Mouse (Mus musculus) CH12.LX (cell line): ENCODE results near the gene Doc2a. TPM values are rescaled to one million over a fixed set of nuclear protein-coding genes. Genes with fewer than 3 reads are reported as not detected.

Experiments used
- DNase-seq: peaks from one replicate; pipeline ENCODE4 v3.0.0-alpha.2; 2013; ENCODE audit errors: extremely low read depth
- H3K27ac ChIP-seq: 2 replicates; pipeline ENCODE4 v1.5.1; 2012; ENCODE audit warnings: low read depth, mild to moderate bottlenecking, control low read depth, moderate library complexity; ENCODE audit not compliant: insufficient read depth
- H3K27me3 ChIP-seq: replicated peaks from 2 replicates; pipeline ENCODE3; 2012; ENCODE audit warnings: inconsistent platforms
- H3K36me3 ChIP-seq, 2 experiments: replicated peaks in 1 of 2; 2 replicates each; pipeline versions ENCODE3 to v1.6.1; 2012; ENCODE audit warnings: inconsistent platforms in 1 of 2, low read length in 1 of 2, mild to moderate bottlenecking in 1 of 2, mixed read lengths in 1 of 2, moderate library complexity in 1 of 2; ENCODE audit not compliant: control insufficient read depth in 1 of 2, insufficient read depth in 1 of 2
- H3K4me1 ChIP-seq, 2 experiments: 2 replicates each; pipeline ENCODE4 v1.6.1; 2012; ENCODE audit warnings: inconsistent platforms in 1 of 2, moderate library complexity in 1 of 2; ENCODE audit not compliant: insufficient read depth in 2 of 2, control insufficient read depth in 1 of 2
- H3K4me2 ChIP-seq: 2 replicates; pipeline ENCODE4 v1.6.1; 2012; ENCODE audit warnings: low read depth, mild to moderate bottlenecking, control low read depth; ENCODE audit not compliant: poor library complexity, insufficient read depth, severe bottlenecking
- H3K4me3 ChIP-seq, 3 experiments: fragments of 150-350 bp in 1 of 3; sonication (generic) in 1 of 3; replicated peaks in 1 of 3; 2 replicates each; pipeline versions ENCODE3 to v1.5.1; 2011 to 2012; ENCODE audit warnings: low read depth in 2 of 3, low read length in 2 of 3, mild to moderate bottlenecking in 2 of 3, moderate library complexity in 2 of 3, control low read depth in 1 of 3, improper control_type of control experiment in 1 of 3, inconsistent platforms in 1 of 3, mixed read lengths in 1 of 3; ENCODE audit not compliant: poor library complexity in 1 of 3
- H3K79me2 ChIP-seq: replicated peaks from 2 replicates; pipeline ENCODE4 v1.6.1; 2012; ENCODE audit warnings: mild to moderate bottlenecking, moderate library complexity; ENCODE audit not compliant: control insufficient read depth, poor library complexity, insufficient read depth, severe bottlenecking; ENCODE audit errors: extremely low read depth
- H3K9ac ChIP-seq: 2 replicates; pipeline ENCODE4 v1.6.1; 2012; ENCODE audit warnings: low read depth, mild to moderate bottlenecking, control low read depth, moderate library complexity; ENCODE audit not compliant: insufficient read depth
- H3K9me3 ChIP-seq: replicated peaks from 2 replicates; pipeline ENCODE3; 2012; ENCODE audit warnings: low read length, inconsistent platforms, mixed read lengths
- CHD1 ChIP-seq: IDR thresholded peaks from 2 replicates; pipeline ENCODE4 v1.6.1; 2012; ENCODE audit warnings: low read depth, low read length, improper control_type of control experiment, inconsistent platforms
- CHD2 ChIP-seq: IDR thresholded peaks from 2 replicates; pipeline ENCODE4 v1.6.1; 2011; ENCODE audit warnings: low read length, improper control_type of control experiment
- CTCF ChIP-seq, 2 experiments: IDR thresholded peaks in 1 of 2; conservative IDR thresholded peaks in 1 of 2; 2 replicates each; pipeline ENCODE4 v1.5.1; 2011 to 2012; ENCODE audit warnings: low read depth in 2 of 2, low read length in 2 of 2, improper control_type of control experiment in 1 of 2, inconsistent platforms in 1 of 2, mild to moderate bottlenecking in 1 of 2, moderate library complexity in 1 of 2
- E2F4 ChIP-seq: IDR thresholded peaks from 2 replicates; pipeline ENCODE4 v1.6.1; 2011; ENCODE audit warnings: low read depth, low read length, improper control_type of control experiment; ENCODE audit not compliant: insufficient replicate concordance
- ELF1 ChIP-seq: IDR thresholded peaks from 2 replicates; pipeline ENCODE4 v1.6.1; 2014; ENCODE audit warnings: low read depth, mild to moderate bottlenecking, inconsistent platforms, low read length, improper control_type of control experiment
- ETS1 ChIP-seq: conservative IDR thresholded peaks from 2 replicates; pipeline ENCODE4 v1.6.1; 2012; ENCODE audit warnings: low read depth, mild to moderate bottlenecking, inconsistent platforms, low read length, improper control_type of control experiment, moderate library complexity
- GABPA ChIP-seq: IDR thresholded peaks from 2 replicates; pipeline ENCODE4 v1.6.1; 2012; ENCODE audit warnings: low read depth, low read length, improper control_type of control experiment, inconsistent platforms; ENCODE audit not compliant: insufficient replicate concordance
- IRF4 ChIP-seq: IDR thresholded peaks from 2 replicates; pipeline ENCODE4 v1.6.1; 2014; ENCODE audit warnings: low read depth, mild to moderate bottlenecking, inconsistent platforms, low read length, improper control_type of control experiment
- JUN ChIP-seq: IDR thresholded peaks from 2 replicates; pipeline ENCODE4 v1.6.1; 2011; ENCODE audit warnings: low read depth, mild to moderate bottlenecking, low read length, improper control_type of control experiment, moderate library complexity; ENCODE audit not compliant: insufficient read depth
- JUND ChIP-seq: conservative IDR thresholded peaks from 2 replicates; pipeline ENCODE4 v1.6.1; 2011; ENCODE audit warnings: low read depth, low read length, improper control_type of control experiment
- KAT2A ChIP-seq: IDR thresholded peaks from 2 replicates; pipeline ENCODE4 v1.6.1; 2012; ENCODE audit warnings: low read length, improper control_type of control experiment, inconsistent platforms; ENCODE audit not compliant: insufficient replicate concordance
- MAZ ChIP-seq: IDR thresholded peaks from 2 replicates; pipeline ENCODE4 v1.6.1; 2012; ENCODE audit warnings: low read depth, mild to moderate bottlenecking, inconsistent platforms, low read length, improper control_type of control experiment, moderate library complexity
- NELFE ChIP-seq: IDR thresholded peaks from 2 replicates; pipeline ENCODE4 v1.6.1; 2011; ENCODE audit warnings: low read depth, low read length, improper control_type of control experiment
- NRF1 ChIP-seq: IDR thresholded peaks from 2 replicates; pipeline ENCODE4 v1.6.1; 2014; ENCODE audit warnings: low read depth, mild to moderate bottlenecking, inconsistent platforms, low read length, improper control_type of control experiment, moderate library complexity
- PAX5 ChIP-seq: IDR thresholded peaks from 2 replicates; pipeline ENCODE4 v1.6.1; 2012; ENCODE audit warnings: low read length, inconsistent platforms, mixed read lengths
- POLR2A ChIP-seq: IDR thresholded peaks from 2 replicates; pipeline ENCODE4 v1.6.1; 2011; ENCODE audit warnings: low read depth, mild to moderate bottlenecking, improper control_type of control experiment, low read length
- POLR2AphosphoS2 ChIP-seq: IDR thresholded peaks from 2 replicates; pipeline ENCODE4 v1.6.1; 2011; ENCODE audit warnings: low read depth, low read length, improper control_type of control experiment
- RAD21 ChIP-seq: IDR thresholded peaks from 2 replicates; pipeline ENCODE4 v1.6.1; 2011; ENCODE audit warnings: low read depth, mild to moderate bottlenecking, low read length, improper control_type of control experiment, moderate library complexity
- RCOR1 ChIP-seq: conservative IDR thresholded peaks from 2 replicates; pipeline ENCODE4 v1.6.1; 2012; ENCODE audit warnings: low read depth, mild to moderate bottlenecking, inconsistent platforms, low read length, improper control_type of control experiment
- SIN3A ChIP-seq: IDR thresholded peaks from 2 replicates; pipeline ENCODE4 v1.6.1; 2012; ENCODE audit warnings: low read length, improper control_type of control experiment, inconsistent platforms
- SMC3 ChIP-seq: IDR thresholded peaks from 2 replicates; pipeline ENCODE4 v1.6.1; 2011; ENCODE audit warnings: low read depth, low read length, improper control_type of control experiment
- TBP ChIP-seq: conservative IDR thresholded peaks from 2 replicates; pipeline ENCODE4 v1.6.1; 2011; ENCODE audit warnings: low read depth, low read length, improper control_type of control experiment
- TCF12 ChIP-seq: IDR thresholded peaks from 2 replicates; pipeline ENCODE4 v1.6.1; 2014; ENCODE audit warnings: low read depth, mild to moderate bottlenecking, inconsistent platforms, low read length, improper control_type of control experiment
- UBTF ChIP-seq: IDR thresholded peaks from 2 replicates; pipeline ENCODE4 v1.6.1; 2012; ENCODE audit warnings: low read depth, mild to moderate bottlenecking, inconsistent platforms, low read length, improper control_type of control experiment, moderate library complexity
- USF2 ChIP-seq: conservative IDR thresholded peaks from 2 replicates; pipeline ENCODE4 v1.6.1; 2011; ENCODE audit warnings: low read depth, low read length, improper control_type of control experiment
- ZMIZ1 ChIP-seq: IDR thresholded peaks from 2 replicates; pipeline ENCODE4 v1.6.1; 2012; ENCODE audit warnings: low read depth, mild to moderate bottlenecking, inconsistent platforms, low read length, improper control_type of control experiment
- ZNF384 ChIP-seq: IDR thresholded peaks from 2 replicates; pipeline ENCODE4 v1.6.1; 2012; ENCODE audit warnings: low read depth, low read length, improper control_type of control experiment, inconsistent platforms
- dilution Hi-C: fragments of 300-500 bp; cut with MboI; formaldehyde crosslinking; loops from 2 replicates; pipeline ENCODE4 v1.14.3; 2020; ENCODE audit warnings: low sequenced_read_pairs; ENCODE audit not compliant: extremely low pct_unique_long_range_greater_than_20kb, extremely low pct_ligation_motif_present
- in situ Hi-C: fragments of 300-500 bp; cut with MboI; formaldehyde crosslinking; loops from 3 replicates; pipeline ENCODE4 v1.14.3; 2019; ENCODE audit warnings: low sequenced_read_pairs, low pct_ligation_motif_present, low pct_unique_long_range_greater_than_20kb, mixed read lengths
- polyA plus RNA-seq: library from polyadenylated mRNA; unstranded; fragments of >175 nt; gene quantifications from 2 replicates; pipeline ENCODE4 v1.2.1, GENCODE M21; 2012; ENCODE audit warnings: low read depth; ENCODE audit not compliant: insufficient read length
- total RNA-seq, 2 experiments: library from RNA; depleted of rRNA; stranded (reverse); fragments of 300-350 nt in 1 of 2; fragments of >200 nt in 1 of 2; gene quantifications; 2 replicates each; pipeline ENCODE4 v1.2.3; 2012 to 2014

Doc2a gene
- total and polyA plus RNA-seq, 3 experiments = 1.9 TPM; not detected in 2

DNA sequence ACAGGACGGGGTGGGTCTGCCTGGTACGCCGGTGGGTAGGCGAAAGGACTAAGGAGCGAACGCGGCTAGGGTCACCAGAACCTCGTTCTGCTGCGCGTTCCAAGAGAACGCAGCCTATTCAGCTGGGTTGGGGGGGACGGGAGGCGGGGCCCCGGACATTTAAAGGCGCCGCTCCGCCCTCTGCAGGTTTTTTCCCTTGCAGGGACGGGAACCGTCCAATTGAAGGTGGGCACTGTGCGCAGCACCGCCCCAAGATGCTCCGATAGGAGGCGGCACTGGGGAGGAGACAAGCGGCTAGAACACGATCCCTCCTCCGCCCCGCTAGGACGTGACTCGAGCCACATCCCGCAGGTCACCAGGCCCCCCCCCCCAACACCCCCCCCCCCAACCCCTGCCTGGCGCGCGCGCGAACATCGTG, 48.2 kb upstream of the Doc2a start:
- in situ Hi-C loops = no loop called here
- no peak overlapping the region for H3K4me2 ChIP-seq
- H3K9ac ChIP-seq = peak overlapping the region; percentile 96
- H3K27me3 ChIP-seq = no peaks in the 10 kb centered on the region
- peaks cover 6 to 42% of the 10 kb centered on the region in 2 experiments; a peak in 3 of 4 replicates for H3K4me1 ChIP-seq
- H3K4me3 ChIP-seq = peak overlapping the region; percentile 80 to 100 (median 95)
- no peaks in the 10 kb centered on the region for H3K9me3 ChIP-seq
- H3K79me2 ChIP-seq = peaks cover 26% of the 10 kb centered on the region
- H3K27ac ChIP-seq = peak overlapping the region; percentile 99
- DNase-seq = peak; percentile 98
- TF ChIP-seq JUN (no peak), JUND (no peak), USF2 (no peak), CHD1 (no peak), UBTF (no peak), CHD2 (0 out of 2 replicates have a peak, but pooled peaks have one; percentile 29), SMC3 (no peak), ZNF384 (peak; percentile 82), RCOR1 (0 out of 2 replicates have a peak, but pooled peaks have one; percentile 5), SIN3A (peak; percentile 40), POLR2AphosphoS2 (peak; percentile 95), KAT2A (no peak), PAX5 (no peak), RAD21 (no peak), CTCF (conservative IDR thresholded peaks at IDR 0.05 in 1 of 2, IDR thresholded peaks at IDR 0.05 in 1 of 2; ENCODE audit: low read depth in 2 of 2, low read length in 2 of 2) (no peak; a peak in 1 of 4 replicates), POLR2A (peak; percentile 96), TCF12 (peak; percentile 76), ELF1 (no peak), E2F4 (no peak), IRF4 (0 out of 2 replicates have a peak, but pooled peaks have one; percentile 5), MAZ (no peak; the same call in 1 of the 2 replicates), NRF1 (peak; percentile 73), ETS1 (no peak), ZMIZ1 (peak; percentile 95), NELFE (peak; percentile 97), TBP (peak; percentile 95), GABPA (no peak)
- peaks cover 30 to 42% of the 10 kb centered on the region in 2 experiments for H3K36me3 ChIP-seq
- dilution Hi-C loops = no loop called here
